Mouse (Mus musculus) CH12F3 (cell line): ENCODE results near the gene Pelp1.
"Not testable (repeated sequence)": the region's sequence is repeated elsewhere in the genome, so short reads cannot be mapped to it uniquely, and the experiment has no call there.

Experiments used
- in situ Hi-C: fragments of 300-500 bp; cut with MboI; formaldehyde crosslinking; loops from 2 replicates; pipeline ENCODE4 v1.14.3; 2020; ENCODE audit warnings: low sequenced_read_pairs

Gene Pelp1

GRCm38 (mm10) chr11:70431574-70431973 lies 21.7 kb upstream of the Pelp1 start:
- in situ Hi-C loops = loop anchor here (5.0 kb wide), 1 partner anchor 76 kb away; the partner anchor contains the start of gene Tm4sf5

GRCm38 (mm10) chr11:70426598-70426997 lies 16.8 kb upstream of the Pelp1 start:
- in situ Hi-C loops = not testable (repeated sequence)

- in situ Hi-C loops = loop anchor here (10.0 kb wide), 1 partner anchor 185 kb away; no protein-coding TSS in a partner anchor
These were observed 9.7 kb upstream of the Pelp1 start for GRCm38 (mm10) chr11:70419486-70419885.

DNA sequence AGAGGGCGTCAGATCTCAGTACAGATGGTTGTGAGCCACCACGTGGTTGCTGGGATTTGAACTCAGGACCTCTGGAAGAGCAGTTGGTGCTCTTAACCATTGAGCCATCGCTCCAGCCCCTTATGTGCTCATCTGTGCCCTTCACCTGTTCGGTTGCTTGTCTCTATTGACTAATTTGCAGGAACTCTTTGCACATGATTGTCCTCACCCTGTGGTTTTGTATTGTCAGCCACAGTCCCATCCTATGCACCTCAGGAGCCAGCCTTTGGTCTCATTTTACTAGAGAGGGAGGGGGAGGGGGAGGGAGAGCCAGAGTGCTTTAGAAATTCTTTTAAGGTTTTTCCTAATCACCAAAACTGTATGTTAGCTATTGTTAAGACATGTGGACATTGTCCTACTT lies 8.4 kb upstream of the Pelp1 start:
- in situ Hi-C loops = loop anchor here (10.0 kb wide), 1 partner anchor 187 kb away; no protein-coding TSS in a partner anchor

GRCm38 (mm10) chr11:70413961-70414360 lies 4.1 kb upstream of the Pelp1 start:
- in situ Hi-C loops = loop anchor here (10.0 kb wide), 1 partner anchor 191 kb away; no protein-coding TSS in a partner anchor

GRCm38 (mm10) chr11:70412591-70412990 lies 2.8 kb upstream of the Pelp1 start:
- in situ Hi-C loops = loop anchor here (10.0 kb wide), 1 partner anchor 192 kb away; no protein-coding TSS in a partner anchor

GRCm38 (mm10) chr11:70410297-70410643 lies 439 bp upstream of the Pelp1 start:
- in situ Hi-C loops = loop anchor here (10.0 kb wide), 1 partner anchor 195 kb away; no protein-coding TSS in a partner anchor

DNA sequence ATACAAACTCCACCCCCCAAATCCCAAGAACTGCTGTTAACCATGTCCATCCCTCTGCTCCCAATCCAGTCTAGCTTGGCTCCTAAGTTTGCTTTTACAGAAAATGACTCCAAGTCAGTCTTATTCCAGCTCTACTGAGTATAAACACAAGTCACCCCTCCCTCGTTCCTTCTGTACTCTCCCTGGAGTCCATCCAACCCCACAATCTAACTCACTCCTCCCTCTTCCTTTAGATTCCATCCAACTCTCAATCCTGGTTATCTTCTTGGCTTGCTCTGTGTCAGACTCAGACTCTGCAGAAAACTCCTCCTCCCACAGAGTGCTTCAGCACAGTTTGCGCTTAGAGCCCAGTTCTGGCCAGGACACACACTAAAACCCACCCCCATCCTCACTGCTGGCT lies 6.2 kb downstream of the Pelp1 start:
- in situ Hi-C loops = no loop called here

GRCm38 (mm10) chr11:70389421-70389820 lies 20.4 kb downstream of the Pelp1 start:
- in situ Hi-C loops = no loop called here

DNA sequence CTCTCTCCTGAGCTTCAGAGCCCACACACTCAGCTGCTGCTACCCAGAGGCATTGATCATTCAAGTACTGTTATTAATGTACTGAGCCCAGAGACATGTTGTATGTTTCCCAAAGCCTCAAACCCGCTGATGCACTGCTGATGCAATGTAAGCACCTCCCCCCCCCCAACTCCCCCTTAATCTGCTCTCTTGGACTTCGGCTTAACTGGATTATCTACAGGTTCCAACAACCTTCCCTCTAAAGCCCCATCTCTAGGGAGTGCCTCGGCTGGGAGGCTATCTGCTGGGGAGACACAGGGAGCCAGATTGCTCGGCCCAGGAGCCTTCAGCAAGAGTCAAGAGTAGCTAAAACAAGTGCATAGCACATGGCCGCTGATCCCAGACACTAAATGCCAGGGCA lies 22.4 kb downstream of the Pelp1 start:
- in situ Hi-C loops = no loop called here

- in situ Hi-C loops = no loop called here
These were observed 25.7 kb downstream of the Pelp1 start for GRCm38 (mm10) chr11:70384136-70384535.

- in situ Hi-C loops = no loop called here
These were observed 28.5 kb downstream of the Pelp1 start for GRCm38 (mm10) chr11:70381330-70381729.

DNA sequence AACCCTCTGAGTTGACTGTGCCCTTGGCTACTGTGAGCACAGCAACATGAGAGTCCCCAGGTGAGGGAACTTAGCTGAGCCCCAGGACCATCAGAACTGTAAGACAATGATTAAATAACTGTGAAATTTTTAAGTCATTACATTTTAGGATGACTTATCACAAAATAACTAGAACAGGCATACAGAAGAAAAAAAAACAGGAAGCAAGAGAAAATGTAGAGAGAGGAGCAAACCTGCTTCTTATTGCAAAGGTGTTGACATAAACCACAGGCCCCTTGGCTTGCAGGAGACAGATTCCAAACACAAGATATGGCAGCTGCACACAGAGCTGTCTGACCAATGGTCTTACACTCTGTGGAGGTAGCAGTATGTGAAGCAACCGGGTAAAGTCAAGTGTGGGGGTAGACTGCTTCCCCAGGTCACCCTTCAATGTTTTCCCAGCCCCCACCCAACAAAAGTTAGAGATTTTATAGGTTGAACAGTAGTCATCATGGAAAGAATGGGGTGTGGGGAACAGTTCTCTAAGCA lies 29.3 kb downstream of the Pelp1 start:
- in situ Hi-C loops = no loop called here

GRCm38 (mm10) chr11:70376054-70376453 lies 33.8 kb downstream of the Pelp1 start:
- in situ Hi-C loops = no loop called here

DNA sequence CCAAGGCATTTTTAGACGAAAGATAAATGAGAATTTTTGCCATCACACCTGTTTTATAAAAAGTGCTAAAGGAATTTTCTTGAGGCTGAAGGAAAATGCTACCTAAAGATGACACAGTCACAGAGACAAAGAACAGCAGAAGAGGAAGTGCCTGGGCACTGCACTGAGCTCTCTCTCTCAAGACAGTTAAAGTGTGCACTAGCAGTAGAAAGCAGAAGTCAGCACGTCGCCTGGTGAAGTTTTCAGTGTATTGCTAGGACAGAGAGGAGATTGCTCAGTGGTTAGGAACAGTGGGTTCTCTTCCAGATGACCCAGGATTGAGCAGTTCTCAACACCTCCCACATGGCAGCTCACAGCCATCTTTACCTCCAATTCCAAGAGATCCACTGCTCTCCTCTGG lies 35.5 kb downstream of the Pelp1 start:
- in situ Hi-C loops = no loop called here

GRCm38 (mm10) chr11:70372849-70373557 lies 36.8 kb downstream of the Pelp1 start:
- in situ Hi-C loops = no loop called here

GRCm38 (mm10) chr11:70372396-70372795 lies 37.4 kb downstream of the Pelp1 start:
- in situ Hi-C loops = no loop called here

GRCm38 (mm10) chr11:70368626-70369025 lies 41.2 kb downstream of the Pelp1 start:
- in situ Hi-C loops = not testable (repeated sequence)

DNA sequence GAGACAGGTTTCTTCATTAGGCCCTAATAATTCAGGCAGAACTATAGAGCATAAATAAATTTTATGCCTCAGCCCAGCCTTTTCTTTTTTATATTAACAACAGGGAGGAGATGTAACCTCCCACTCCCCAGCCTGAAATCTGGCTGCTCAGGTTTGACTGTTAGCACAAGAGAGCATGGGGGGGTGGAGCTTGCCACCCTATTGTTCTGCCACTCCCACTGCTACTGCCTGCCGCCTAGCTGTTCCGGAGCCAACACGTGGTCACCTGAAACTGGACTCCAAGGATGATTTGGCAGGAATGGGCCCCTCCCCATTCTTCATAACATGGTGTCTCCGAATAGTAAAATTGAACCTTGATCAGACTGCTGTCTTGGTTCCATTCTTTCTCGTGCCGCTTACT lies 42.1 kb downstream of the Pelp1 start:
- in situ Hi-C loops = not testable (repeated sequence)

DNA sequence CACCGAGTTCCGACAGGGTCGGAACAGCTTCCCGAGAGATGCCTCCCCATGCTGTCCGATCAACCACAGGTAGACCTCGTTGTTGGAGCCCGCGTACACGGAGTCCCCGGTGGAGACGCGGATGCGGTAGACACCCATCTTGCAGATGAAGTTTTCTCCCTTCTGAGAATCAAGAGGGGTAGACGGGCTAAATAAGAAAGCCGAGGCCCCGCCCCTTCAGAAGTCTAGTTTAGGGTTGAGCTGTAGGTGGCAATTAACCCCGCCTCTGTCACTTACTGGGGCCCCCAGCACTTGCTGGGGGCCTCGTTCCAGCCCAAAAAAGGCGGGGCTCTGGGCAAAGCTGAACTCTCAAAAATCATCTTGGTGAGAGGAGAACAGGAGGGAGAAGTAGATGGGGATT lies 58.0 kb downstream of the Pelp1 start, which contains the start of gene Alox15:
Gene Alox15 (minus strand): TSS at position 164 of the 400 bp plus-strand sequence.
- in situ Hi-C loops = no loop called here

GRCm38 (mm10) chr11:70348630-70349029 lies 61.2 kb downstream of the Pelp1 start:
- in situ Hi-C loops = no loop called here

- in situ Hi-C loops = no loop called here
These were observed 62.0 kb downstream of the Pelp1 start for GRCm38 (mm10) chr11:70347861-70348260.
